Comparison of ENCODE assay signal across 12 mouse cellular contexts in the genomic region with DNA sequence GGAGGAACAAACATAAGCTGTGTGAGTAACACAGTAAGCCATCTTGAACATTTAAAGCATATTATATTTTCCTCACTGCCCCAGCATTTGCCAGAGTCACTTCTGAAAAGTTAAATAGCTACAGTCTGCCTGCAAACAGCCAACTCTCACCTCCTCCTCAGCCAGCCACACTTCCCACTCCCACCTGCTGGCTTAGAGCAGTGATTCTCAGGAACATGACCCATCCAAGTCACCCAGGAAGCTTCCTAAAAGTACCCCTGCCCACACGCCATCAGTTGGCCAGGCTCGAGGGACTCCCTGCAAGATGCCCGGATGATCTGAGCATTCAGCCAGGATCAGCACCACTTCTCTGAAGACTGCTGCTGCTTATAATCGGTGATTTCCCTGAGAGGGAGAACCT.
A peak's percentile ranks its signal among the peaks of the same experiment; 100 is the strongest.
DNase-seq lines count a peak whose midpoint lies in the region; ATAC-seq lines count a peak whose summit lies in the region.
"Had no signal": no experiment of that assay in that cellular context is flagged by ENCODE, and none has a peak within 500 bp of the region (broad histone marks: within the 10 kb centered on the region; RNA-seq: fewer than 3 reads in every experiment).

No protein-coding gene starts in this region.

- H3K27me3 ChIP-seq in hindbrain, embryonic 13.5 days, result no peaks in the 10 kb centered on the region
- H3K27me3 ChIP-seq in hindbrain, embryonic 12.5 days, result no peaks in the 10 kb centered on the region
- H3K27me3 ChIP-seq in intestine, embryonic 15.5 days (replicated peaks), result no peaks in the 10 kb centered on the region
- H3K27me3 ChIP-seq: lung, embryonic 15.5 days had no signal

- H3K4me3 ChIP-seq in hindbrain, embryonic 13.5 days, result no peak overlapping the region
- no peak overlapping the region for H3K4me3 ChIP-seq in hindbrain, embryonic 12.5 days
- H3K4me3 ChIP-seq in intestine, embryonic 15.5 days (replicated peaks), result no peak overlapping the region
- H3K4me3 ChIP-seq: lung, embryonic 15.5 days; midbrain, embryonic 10.5 days had no signal

- WGBS in hindbrain, embryonic 13.5 days, result 85% methylated on average over 4 of the region's 4 CpGs
- WGBS in hindbrain, embryonic 12.5 days, result 79% methylated on average over 4 of the region's 4 CpGs
- WGBS in intestine, embryonic 15.5 days, result 83% methylated on average over 4 of the region's 4 CpGs

- no peaks in the 10 kb centered on the region for H3K9me3 ChIP-seq in hindbrain, embryonic 13.5 days
- no peaks in the 10 kb centered on the region for H3K9me3 ChIP-seq in hindbrain, embryonic 12.5 days (replicated peaks)
- no peaks in the 10 kb centered on the region for H3K9me3 ChIP-seq in intestine, embryonic 15.5 days
- H3K9me3 ChIP-seq: lung, embryonic 15.5 days; midbrain, embryonic 10.5 days had no signal

- no peak for ATAC-seq in hindbrain, embryonic 13.5 days (ENCODE audit: low FRiP score)
- ATAC-seq in hindbrain, embryonic 12.5 days (ENCODE audit: low FRiP score), result no peak
- ATAC-seq in intestine, embryonic 15.5 days, result no peak
- ATAC-seq in megakaryocyte, adult 5-6 weeks (ENCODE audit: poor library complexity, severe bottlenecking), result no peak

- H3K36me3 ChIP-seq in hindbrain, embryonic 13.5 days, result no peaks in the 10 kb centered on the region
- H3K36me3 ChIP-seq in hindbrain, embryonic 12.5 days, result 0 out of 2 replicates have a peak, but pooled peaks cover 3% of the 10 kb centered on the region
- no peaks in the 10 kb centered on the region for H3K36me3 ChIP-seq in intestine, embryonic 15.5 days
- H3K36me3 ChIP-seq: lung, embryonic 15.5 days; midbrain, embryonic 10.5 days had no signal

- peak overlapping the region; percentile 55; the same call in 1 of the 2 replicates for H3K27ac ChIP-seq in hindbrain, embryonic 13.5 days
- H3K27ac ChIP-seq in hindbrain, embryonic 12.5 days, result no peak overlapping the region
- H3K27ac ChIP-seq in intestine, embryonic 15.5 days, result no peak overlapping the region
- H3K27ac ChIP-seq: lung, embryonic 15.5 days had no signal

- peak; percentile 83 to 86 for DNase-seq in frontal cortex, postnatal 36 days (ENCODE audit: low spot score in 2 of 2)
- DNase-seq in left cerebral cortex, adult 18-20 months (ENCODE audit: low spot score in 2 of 2), result peak; percentile 74 to 86
- DNase-seq in right cerebral cortex, postnatal 25 days, result peak; percentile 69
- no peak for DNase-seq in T-cell, adult 2 months (ENCODE audit: low spot score)
- DNase-seq: gastrocnemius, postnatal 36 days; thymus, adult 18-20 months had no signal

- H3K9ac ChIP-seq in hindbrain, embryonic 13.5 days, result no peak overlapping the region
- no peak overlapping the region for H3K9ac ChIP-seq in hindbrain, embryonic 12.5 days
- H3K9ac ChIP-seq in intestine, embryonic 15.5 days, result no peak overlapping the region
- H3K9ac ChIP-seq: lung, embryonic 15.5 days had no signal

- no peak overlapping the region for H3K4me2 ChIP-seq in hindbrain, embryonic 13.5 days
- no peak overlapping the region for H3K4me2 ChIP-seq in hindbrain, embryonic 12.5 days (replicated peaks)
- H3K4me2 ChIP-seq in intestine, embryonic 15.5 days (replicated peaks), result no peak overlapping the region
- H3K4me2 ChIP-seq: lung, embryonic 15.5 days had no signal

- H3K4me1 ChIP-seq in hindbrain, embryonic 13.5 days (replicated peaks), result peaks cover 12% of the 10 kb centered on the region
- H3K4me1 ChIP-seq in hindbrain, embryonic 12.5 days, result peaks cover 5% of the 10 kb centered on the region
- H3K4me1 ChIP-seq in intestine, embryonic 15.5 days (replicated peaks), result no peaks in the 10 kb centered on the region
- H3K4me1 ChIP-seq: lung, embryonic 15.5 days had no signal
